Mouse (Mus musculus): ENCODE results near the gene Zyx. TPM values are rescaled to one million over a fixed set of nuclear protein-coding genes. Genes with fewer than 3 reads are reported as not detected.
A peak's percentile ranks its signal among the peaks of the same experiment; 100 is the strongest.

Gene Zyx
- 47.5 and 50.1 TPM in 2 replicates for polyA plus RNA-seq (2015; fragmentation: Nextera tagmentation; extraction: Ambion mirVana)

DNA sequence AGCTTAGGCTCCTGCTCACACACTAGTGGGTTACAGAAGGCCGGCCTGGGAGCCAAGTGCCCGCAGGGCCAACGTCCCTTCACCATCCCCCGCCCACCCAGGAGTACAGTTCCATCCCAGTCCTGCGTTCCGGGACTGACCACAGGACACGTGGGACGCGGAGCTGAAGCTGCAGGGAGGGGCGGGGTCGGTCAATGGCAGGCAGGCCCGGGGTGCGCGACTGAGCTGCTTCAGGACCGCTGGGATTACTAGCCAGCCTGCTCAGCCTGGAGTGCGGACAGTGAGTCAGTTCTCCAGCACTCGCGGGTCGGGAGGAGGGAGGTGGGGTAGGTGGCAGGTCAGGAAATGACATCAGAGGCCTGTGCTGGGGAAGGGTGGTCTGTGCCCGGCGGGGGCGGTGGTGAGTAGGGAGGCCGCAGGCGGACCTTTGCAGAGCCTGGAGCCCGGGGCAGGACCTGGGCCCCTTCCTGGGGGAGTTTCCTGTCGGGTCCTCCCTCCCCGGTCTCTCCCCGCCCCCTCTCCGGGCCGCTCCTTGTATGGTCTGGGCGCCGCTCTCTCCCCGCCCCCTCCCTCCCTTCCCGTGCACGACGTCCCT, at the start of gene Zyx:
Gene Zyx (plus strand): TSS at position 205 of the 595 bp plus-strand sequence.
- no peaks in the 10 kb centered on the region for H3K27me3 ChIP-seq
- peak; percentile 94 for ATAC-seq (ENCODE audit: low FRiP score)

DNA sequence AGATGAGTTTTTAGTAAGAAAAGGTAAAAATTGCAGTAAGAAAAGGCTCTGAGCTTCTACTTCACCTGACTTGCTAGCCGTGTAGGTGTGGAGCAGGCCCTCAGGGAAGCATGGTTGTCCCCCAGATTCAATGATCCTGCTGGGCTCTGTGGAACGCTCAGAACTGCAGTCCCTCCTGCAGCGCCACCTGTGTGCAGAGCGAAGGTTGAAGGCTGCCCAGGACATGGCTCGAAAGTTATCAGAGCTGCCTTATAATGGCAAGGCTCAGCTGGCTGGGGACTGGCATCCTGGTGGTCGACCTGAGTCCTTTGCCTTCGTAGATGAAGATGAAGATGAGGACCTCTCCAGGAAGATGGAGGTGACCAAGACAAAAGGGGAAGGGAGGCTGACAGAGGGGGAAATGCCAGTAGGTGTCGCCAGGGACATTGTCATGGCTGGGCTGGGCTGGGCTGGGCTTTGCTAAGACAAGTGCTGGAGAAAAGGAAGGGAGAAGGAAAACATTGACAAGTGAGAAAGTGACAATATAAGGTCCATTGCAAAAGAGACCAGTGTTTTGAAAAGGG, 39.5 kb upstream of the Zyx start:
- Histone ChIP-seq H3K36me3 (peaks cover 80% of the 10 kb centered on the region), H3K27me3 (no peaks in the 10 kb centered on the region), H3K4me1 (replicated peaks) (no peaks in the 10 kb centered on the region), H3K9ac (no peak overlapping the region), H3K4me3 (no peak overlapping the region), H3K9me3 (no peaks in the 10 kb centered on the region), H3K4me2 (no peak overlapping the region), H3K27ac (no peak overlapping the region)
- no peak for ATAC-seq (ENCODE audit: low FRiP score)
- WGBS = 51% methylated on average over 8 of the region's 8 CpGs

More for the DNA sequence above, at the start of gene Zyx:
- Histone ChIP-seq H3K36me3 (peaks cover 12% of the 10 kb centered on the region; the same call in 1 of the 2 replicates), H3K4me3 (peak within 1 kb of the TSS; percentile 77), H3K4me2 (peak within 1 kb of the TSS; percentile 75), H3K9ac (peak within 1 kb of the TSS; percentile 91), H3K9me3 (no peaks in the 10 kb centered on the region), H3K4me1 (replicated peaks) (peaks cover 49% of the 10 kb centered on the region), H3K27ac (peak within 1 kb of the TSS; percentile 88)
- under 1% methylated on average over 27 of the region's 36 CpGs for whole genome bisulfite sequencing

DNA sequence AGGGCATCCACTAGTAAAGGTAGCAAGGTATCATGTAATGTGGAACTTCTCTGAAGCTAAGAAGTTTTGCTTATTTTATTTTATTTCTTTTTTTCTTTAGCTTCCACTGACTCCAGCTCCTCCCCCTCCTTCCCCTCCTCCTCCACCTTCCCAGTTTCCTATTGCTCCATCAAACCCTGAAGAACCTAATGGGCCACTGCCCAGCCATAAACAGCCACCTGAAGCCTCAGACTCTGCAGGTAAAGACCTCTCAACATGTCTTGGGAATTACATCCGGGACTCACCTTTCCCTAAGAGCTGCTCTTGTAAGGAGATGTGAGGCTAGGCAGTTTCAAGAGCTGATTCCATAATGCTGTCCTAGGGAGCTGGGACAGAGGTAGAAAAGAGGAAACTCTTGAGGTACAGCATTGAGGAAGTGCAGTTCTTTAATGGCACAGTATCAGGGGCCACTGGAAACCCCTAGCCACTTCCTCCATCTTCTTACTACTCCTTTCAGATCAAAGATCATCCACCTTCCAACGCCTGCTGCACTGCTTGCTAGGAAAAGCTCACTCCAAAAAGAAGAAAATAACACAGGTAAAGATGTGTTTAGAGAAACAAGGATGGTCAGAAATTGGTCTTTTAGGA, 38.9 kb upstream of the Zyx start:
- Histone ChIP-seq H3K9me3 (no peaks in the 10 kb centered on the region), H3K36me3 (peaks cover 76% of the 10 kb centered on the region), H3K9ac (no peak overlapping the region), H3K27ac (no peak overlapping the region), H3K27me3 (no peaks in the 10 kb centered on the region), H3K4me3 (no peak overlapping the region), H3K4me1 (replicated peaks) (no peaks in the 10 kb centered on the region), H3K4me2 (no peak overlapping the region)
- ATAC-seq (ENCODE audit: low FRiP score) = no peak
- WGBS = 86% methylated on average over 2 of the region's 2 CpGs

DNA sequence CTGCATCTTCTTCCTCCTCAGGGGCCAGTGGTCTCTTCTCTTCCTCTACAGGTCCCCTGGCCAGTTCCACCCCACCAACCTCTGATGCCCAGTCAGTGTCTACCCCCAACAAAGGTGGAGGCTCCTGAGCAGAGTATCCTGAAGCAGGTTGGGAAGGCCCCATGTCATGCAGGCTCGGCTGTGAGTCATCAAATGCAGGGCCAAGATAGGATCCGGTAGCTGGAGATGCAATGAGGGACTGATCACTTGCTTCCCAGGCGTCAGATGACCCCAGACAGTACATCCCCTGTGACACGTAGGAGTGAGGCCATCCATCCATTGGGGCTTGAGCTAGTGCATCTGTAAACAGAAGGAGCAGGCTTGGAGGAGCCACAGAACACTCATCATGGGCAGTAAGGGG, 31.1 kb upstream of the Zyx start:
- Histone ChIP-seq H3K27me3 (no peaks in the 10 kb centered on the region), H3K9me3 (no peaks in the 10 kb centered on the region), H3K36me3 (peaks cover 62% of the 10 kb centered on the region), H3K4me2 (no peak overlapping the region), H3K4me1 (replicated peaks) (peaks cover 27% of the 10 kb centered on the region), H3K4me3 (no peak overlapping the region), H3K27ac (no peak overlapping the region), H3K9ac (no peak overlapping the region)
- WGBS = 91% methylated on average over 4 of the region's 4 CpGs
- ATAC-seq (ENCODE audit: low FRiP score) = no peak

DNA sequence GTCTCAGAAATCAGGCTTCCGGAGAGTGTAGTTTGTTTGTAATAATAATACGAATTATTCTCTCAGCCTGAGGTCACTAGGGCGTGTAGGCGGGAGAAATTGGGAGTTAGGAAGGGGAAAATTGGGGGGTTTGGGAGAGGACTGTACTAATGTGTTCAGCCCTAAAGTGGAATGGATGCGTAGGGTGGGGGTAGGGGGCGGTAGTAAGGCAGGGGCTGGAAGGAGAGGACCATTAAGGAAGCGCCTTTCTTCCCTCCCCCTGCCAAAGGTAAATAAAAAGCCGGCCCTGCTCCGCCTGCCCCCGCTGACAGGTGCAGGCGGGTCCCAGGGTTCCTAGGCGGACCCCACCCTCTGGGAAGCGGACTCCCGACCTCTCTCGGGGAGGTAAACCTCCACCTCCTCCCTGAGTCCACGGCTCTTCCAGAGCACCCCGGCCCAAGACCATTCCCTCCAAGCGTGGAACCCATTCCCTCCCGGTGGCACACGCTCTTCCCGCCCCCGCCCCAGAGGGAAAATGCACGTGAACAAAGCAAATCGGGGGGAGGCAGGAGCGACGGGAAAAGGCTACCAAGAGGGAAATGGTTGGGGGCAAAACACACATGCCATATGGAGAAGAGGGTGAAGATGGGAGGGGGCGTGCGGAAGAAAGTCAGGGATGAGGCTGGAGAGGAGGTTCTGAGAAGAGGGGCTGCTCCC, 25.9 kb upstream of the Zyx start:
- Histone ChIP-seq H3K9ac (peak overlapping the region; percentile 91), H3K9me3 (no peaks in the 10 kb centered on the region), H3K27ac (peak overlapping the region; percentile 95), H3K4me2 (peak overlapping the region; percentile 81), H3K36me3 (peaks cover 19% of the 10 kb centered on the region), H3K4me3 (peak overlapping the region; percentile 76), H3K27me3 (no peaks in the 10 kb centered on the region), H3K4me1 (replicated peaks) (peaks cover 38% of the 10 kb centered on the region)
- WGBS = under 1% methylated on average over 28 of the region's 28 CpGs
- peak; percentile 50 for ATAC-seq (ENCODE audit: low FRiP score)

DNA sequence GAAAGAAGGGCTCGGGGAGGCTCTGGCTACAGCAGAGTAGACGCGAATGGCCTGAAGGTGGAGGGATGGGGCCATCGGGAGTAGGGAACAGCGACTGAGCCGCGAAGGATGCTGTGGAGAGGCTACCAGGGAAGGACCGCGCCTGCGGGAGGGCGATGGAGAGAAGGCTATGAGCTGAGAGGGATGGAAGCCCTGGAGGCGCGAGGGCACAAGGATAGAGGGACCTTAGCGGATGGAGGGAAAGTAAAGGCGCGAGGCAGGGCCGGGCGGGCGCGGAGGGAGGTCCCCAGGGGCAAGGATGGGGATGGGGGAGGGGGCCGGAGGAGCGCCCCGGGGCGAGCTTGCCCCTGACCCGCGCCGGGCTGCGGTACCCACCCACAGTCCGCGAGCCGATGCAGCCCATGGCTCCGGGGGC, 25.4 kb upstream of the Zyx start:
- peaks cover 14% of the 10 kb centered on the region for H3K36me3 ChIP-seq
- H3K27me3 ChIP-seq = no peaks in the 10 kb centered on the region
- peak overlapping the region; percentile 81 for H3K4me2 ChIP-seq
- H3K4me1 ChIP-seq (replicated peaks) = peaks cover 38% of the 10 kb centered on the region
- H3K4me3 ChIP-seq = peak overlapping the region; percentile 76
- peak; percentile 82 for ATAC-seq (ENCODE audit: low FRiP score)
- H3K27ac ChIP-seq = peak overlapping the region; percentile 95
- 1% methylated on average over 18 of the region's 32 CpGs for WGBS
- peak overlapping the region; percentile 91 for H3K9ac ChIP-seq
- H3K9me3 ChIP-seq = no peaks in the 10 kb centered on the region

DNA sequence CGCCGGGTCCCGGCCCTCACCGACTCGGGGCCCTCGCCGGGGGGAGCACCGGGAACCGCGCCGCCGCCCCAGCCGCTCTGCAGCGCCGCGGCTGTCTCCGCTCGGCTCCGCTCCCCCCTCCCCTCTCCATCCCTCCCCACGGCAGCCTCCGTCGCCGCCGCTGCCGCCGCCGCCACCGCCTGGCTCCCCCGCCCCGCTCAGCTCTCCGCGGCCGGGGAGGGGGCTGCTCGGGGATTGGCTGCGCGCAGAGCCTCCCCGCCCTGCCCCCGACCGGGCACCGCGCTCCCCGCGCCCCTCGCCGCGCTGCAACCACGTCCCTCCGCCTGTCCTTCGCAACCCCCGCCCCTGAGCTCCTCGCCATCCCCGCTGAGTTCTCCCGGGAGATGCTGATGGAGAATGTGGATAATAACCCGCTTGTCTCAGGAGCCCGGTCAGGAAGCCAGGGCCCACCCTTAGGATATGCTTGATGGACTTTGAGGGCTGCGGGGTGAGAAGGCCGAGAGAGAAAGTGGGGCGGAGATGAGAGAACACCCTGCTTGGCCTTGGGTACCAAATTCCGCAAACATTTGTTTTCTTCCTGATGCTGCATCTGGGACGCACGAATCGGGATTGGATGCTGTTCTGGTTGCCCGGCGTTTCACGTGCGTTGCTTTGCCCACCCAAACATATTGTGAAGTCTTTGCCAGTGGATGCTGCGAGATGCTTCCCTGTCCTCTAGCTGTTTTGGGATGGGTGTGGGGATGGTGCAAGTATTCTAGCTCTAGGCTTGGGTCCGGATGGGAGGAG, 24.8 kb upstream of the Zyx start, which contains the start of gene Fam131b:
Gene Fam131b (minus strand): TSS at position 162 of the 786 bp plus-strand sequence.
- peak within 1 kb of the TSS; percentile 95 for H3K27ac ChIP-seq
- H3K4me3 ChIP-seq = peak within 1 kb of the TSS; percentile 76
- no peaks in the 10 kb centered on the region for H3K9me3 ChIP-seq
- no peaks in the 10 kb centered on the region for H3K27me3 ChIP-seq
- H3K4me1 ChIP-seq (replicated peaks) = peaks cover 38% of the 10 kb centered on the region
- peaks cover 14% of the 10 kb centered on the region for H3K36me3 ChIP-seq
- peak within 1 kb of the TSS; percentile 91 for H3K9ac ChIP-seq
- H3K4me2 ChIP-seq = peak within 1 kb of the TSS; percentile 81
- under 1% methylated on average over 43 of the region's 68 CpGs for WGBS
- peak; percentile 91 for ATAC-seq (ENCODE audit: low FRiP score)

DNA sequence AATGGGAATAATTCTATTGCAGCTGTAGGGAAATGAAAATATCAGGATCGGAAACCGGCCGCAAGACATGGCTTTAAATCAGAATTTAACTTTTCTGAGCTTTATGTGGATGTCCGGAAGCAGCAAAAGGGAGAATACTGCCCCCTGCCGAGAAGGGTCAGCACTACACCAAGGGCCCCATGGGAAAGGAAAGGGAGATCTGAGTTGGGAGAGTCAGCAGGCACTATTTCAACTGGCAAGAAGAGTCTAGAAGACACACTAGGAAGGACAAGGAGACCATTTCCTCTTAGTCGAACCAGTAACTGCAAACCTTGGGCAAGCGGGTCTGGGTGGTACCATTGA, 24.2 kb upstream of the Zyx start:
- Histone ChIP-seq H3K27ac (peak overlapping the region; percentile 95), H3K27me3 (no peaks in the 10 kb centered on the region), H3K9me3 (no peaks in the 10 kb centered on the region), H3K4me1 (replicated peaks) (peaks cover 38% of the 10 kb centered on the region), H3K9ac (peak overlapping the region; percentile 91; the same call in 1 of the 2 replicates), H3K4me2 (peak overlapping the region; percentile 81), H3K36me3 (peaks cover 14% of the 10 kb centered on the region), H3K4me3 (peak overlapping the region; percentile 76)
- WGBS = 3% methylated on average over 7 of the region's 7 CpGs
- no peak for ATAC-seq (ENCODE audit: low FRiP score)

DNA sequence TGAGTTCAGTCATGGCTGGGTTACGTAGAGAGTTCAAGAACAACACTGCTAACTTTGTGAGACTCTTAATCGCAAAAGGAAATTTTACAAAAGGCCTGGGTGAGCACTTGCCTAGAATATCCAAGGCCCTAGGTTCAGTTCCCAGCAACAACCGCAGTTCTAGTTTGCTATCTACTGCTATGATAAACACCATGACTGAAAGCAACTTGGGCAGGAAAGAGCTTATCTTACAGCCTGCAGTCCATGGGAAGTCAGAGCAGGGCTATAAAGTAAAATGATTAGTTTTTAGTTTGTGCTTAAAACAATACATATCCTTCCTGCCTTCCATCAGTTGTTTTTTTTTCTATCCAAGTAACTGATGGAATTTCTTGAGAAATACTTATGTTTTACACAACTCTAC, 22.9 kb upstream of the Zyx start:
- Histone ChIP-seq H3K27ac (no peak overlapping the region), H3K27me3 (no peaks in the 10 kb centered on the region), H3K4me2 (no peak overlapping the region), H3K4me1 (replicated peaks) (peaks cover 28% of the 10 kb centered on the region), H3K4me3 (no peak overlapping the region), H3K9ac (no peak overlapping the region), H3K36me3 (peaks cover 3% of the 10 kb centered on the region), H3K9me3 (no peaks in the 10 kb centered on the region)
- no peak for ATAC-seq (ENCODE audit: low FRiP score)
- 94% methylated on average over 3 of the region's 3 CpGs for WGBS

DNA sequence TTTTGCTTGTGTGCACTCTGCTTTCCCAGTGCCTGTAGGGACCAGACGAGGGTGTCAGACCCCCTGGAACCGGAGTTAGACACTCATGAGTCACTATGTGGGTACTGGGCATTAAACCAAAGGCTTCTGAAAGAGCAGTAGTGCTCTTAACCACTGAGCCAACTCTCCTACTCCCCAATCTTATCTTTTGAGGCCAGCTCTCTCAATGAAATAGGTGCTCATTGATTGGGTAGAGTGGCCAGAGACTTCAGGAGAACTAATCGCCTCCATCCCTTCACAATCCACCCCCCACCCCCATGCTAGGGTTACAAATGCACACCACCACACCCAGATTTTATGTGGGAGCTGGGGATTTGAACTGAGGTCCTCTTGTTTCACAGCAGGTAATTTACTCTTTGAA, 20.7 kb upstream of the Zyx start:
- WGBS = 84% methylated on average over 3 of the region's 3 CpGs
- Histone ChIP-seq H3K4me1 (replicated peaks) (peaks cover 6% of the 10 kb centered on the region), H3K4me2 (no peak overlapping the region), H3K27ac (no peak overlapping the region), H3K36me3 (no peaks in the 10 kb centered on the region), H3K9me3 (no peaks in the 10 kb centered on the region), H3K4me3 (no peak overlapping the region), H3K9ac (no peak overlapping the region), H3K27me3 (no peaks in the 10 kb centered on the region)
- no peak for ATAC-seq (ENCODE audit: low FRiP score)

DNA sequence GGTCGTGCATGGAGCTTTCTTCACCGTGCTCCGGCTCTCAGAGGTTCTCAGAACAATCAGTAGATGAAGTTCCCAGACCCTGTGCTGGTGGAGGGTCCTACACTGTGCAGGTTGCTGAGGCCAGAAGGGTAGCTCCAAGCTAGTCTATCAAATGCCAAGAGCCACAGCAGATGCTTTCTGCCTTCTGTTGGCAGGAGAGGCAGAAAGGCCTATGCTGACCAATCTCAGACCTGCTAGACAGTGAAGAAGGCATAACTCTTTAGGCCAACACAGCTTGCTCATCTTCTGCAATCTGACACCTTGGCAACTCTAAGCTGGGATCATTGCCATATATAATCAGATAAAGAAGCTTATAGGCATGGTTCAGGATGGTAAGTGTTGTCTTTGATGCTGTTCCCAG, 19.2 kb upstream of the Zyx start:
- H3K4me1 ChIP-seq (replicated peaks) = peaks cover 6% of the 10 kb centered on the region
- no peak overlapping the region for H3K9ac ChIP-seq
- no peaks in the 10 kb centered on the region for H3K9me3 ChIP-seq
- ATAC-seq (ENCODE audit: low FRiP score) = no peak
- 85% methylated on average over 3 of the region's 3 CpGs for WGBS
- H3K4me3 ChIP-seq = no peak overlapping the region
- no peaks in the 10 kb centered on the region for H3K36me3 ChIP-seq
- H3K27ac ChIP-seq = no peak overlapping the region
- no peak overlapping the region for H3K4me2 ChIP-seq
- H3K27me3 ChIP-seq = no peaks in the 10 kb centered on the region

DNA sequence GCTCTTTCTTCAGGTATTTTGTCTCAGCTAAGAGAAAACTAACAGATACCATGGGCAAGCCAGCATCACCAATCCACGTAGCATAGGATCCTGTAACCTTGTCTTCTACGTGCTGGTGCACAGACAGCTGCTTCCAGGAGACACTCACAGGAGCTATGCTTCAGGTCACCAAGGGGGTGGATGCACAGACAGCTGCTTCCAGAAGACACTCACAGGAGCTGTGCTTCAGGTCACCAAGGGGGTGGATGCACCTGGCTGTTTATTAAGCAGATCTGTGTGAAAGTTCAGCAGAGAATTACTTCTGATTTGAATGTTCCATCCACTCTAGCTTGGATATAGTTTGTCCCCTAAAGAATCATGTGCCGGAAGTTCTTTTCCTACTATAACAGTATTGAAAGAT, 18.5 kb upstream of the Zyx start:
- no peaks in the 10 kb centered on the region for H3K9me3 ChIP-seq
- 89% methylated on average over 3 of the region's 3 CpGs for whole genome bisulfite sequencing
- H3K27ac ChIP-seq = no peak overlapping the region
- no peaks in the 10 kb centered on the region for H3K27me3 ChIP-seq
- H3K36me3 ChIP-seq = no peaks in the 10 kb centered on the region
- no peak for ATAC-seq (ENCODE audit: low FRiP score)
- H3K4me1 ChIP-seq (replicated peaks) = no peaks in the 10 kb centered on the region
- no peak overlapping the region for H3K4me2 ChIP-seq
- H3K4me3 ChIP-seq = no peak overlapping the region
- no peak overlapping the region for H3K9ac ChIP-seq
